Mouse (Mus musculus) inflammation-experienced regulatory T-cells, adult 6 months (primary cell): ENCODE measurements around the gene Tfap4. TPM values are rescaled to one million over a fixed set of nuclear protein-coding genes. Genes with fewer than 3 reads are reported as not detected.

Experiments
- ATAC-seq: one replicate; pipeline ENCODE4 v1.8.0; 2017
- polyA plus RNA-seq, 3 experiments: library from polyadenylated mRNA; unstranded; fragments of 100-300 nt; shearing (Covaris generic); gene quantifications; one replicate each; pipeline ENCODE4 v1.2.1; 2017

The Tfap4 gene
- polyA plus RNA-seq, 3 experiments from 2014 or later: 3.1 to 5.8 (median 4.2) TPM

DNA sequence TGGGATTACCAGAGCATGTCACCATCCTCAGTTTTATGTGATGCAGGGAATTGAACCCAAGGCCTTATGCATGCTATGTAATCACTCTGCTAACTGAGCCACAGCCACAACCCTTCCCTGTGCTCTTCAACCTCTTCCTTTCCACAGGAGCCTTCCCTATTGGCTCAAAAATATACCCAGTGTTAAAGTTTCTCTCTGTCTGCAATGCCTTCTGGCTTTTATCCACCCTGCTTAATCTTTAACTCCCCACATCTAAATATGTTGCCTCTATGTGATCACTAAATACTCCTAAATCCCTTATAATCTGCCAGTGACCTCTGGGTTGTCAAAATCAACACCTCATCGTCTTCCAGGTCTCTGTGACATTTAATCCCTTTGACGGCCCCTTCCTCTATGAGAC is 41.7 kb downstream of the Tfap4 start:
- no peak for ATAC-seq

DNA sequence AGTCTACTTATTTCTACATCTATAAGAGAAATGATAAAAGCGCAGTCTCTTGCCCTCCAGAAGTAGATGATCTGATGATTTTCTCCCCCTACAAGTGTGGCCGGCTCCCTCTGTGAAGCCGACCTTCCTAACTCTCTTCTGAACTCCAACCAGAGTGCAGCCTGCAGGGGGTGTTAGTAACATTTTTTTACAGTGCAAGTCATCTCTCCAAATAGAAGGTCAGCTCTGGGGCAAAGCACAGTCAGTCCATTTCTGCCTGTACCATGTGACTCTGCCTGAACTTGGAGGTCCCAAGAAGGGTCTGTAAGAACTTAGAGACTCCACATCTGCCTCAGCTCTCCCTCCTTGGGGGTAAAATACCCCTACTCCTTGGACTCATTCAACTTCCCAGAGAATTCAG is 45.3 kb downstream of the Tfap4 start:
- ATAC-seq: no peak

DNA sequence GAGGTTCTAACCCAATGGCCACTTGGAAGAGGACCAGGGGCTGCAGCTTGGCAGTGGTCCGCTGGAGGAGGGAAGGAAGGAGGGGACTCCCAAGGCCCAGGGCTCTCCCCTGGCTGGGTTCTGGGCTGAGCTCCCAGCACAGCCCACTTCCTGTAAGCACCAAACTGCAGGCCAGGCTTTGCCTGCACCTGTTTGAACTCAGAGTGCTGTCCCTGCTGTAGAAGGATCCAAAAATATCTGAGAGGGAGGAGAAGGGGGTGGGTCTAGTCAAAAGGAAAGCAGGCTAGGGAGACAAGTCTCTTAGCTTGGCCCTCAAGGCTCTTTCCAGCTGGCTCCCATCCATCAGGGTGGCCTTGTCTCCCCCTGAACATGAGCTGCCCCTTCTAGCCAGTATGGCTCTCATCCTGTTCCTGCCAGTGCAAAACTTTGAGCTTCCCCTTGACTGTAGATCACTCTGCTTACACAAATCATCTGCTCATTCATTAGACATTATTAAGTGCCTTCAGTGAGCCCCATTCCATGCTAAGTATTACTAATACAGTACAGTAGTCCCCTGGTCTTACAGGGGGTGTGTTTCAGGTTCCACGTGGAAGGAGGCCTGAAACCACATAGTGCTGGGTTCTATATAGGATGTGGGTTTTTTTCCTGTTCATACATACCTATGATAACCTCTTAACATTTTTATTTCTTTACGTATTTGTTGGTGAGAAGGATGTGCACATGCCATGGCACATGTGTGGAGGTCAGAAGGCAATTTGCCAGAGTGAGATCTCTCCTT is 46.8 kb downstream of the Tfap4 start:
- no peak for ATAC-seq

DNA sequence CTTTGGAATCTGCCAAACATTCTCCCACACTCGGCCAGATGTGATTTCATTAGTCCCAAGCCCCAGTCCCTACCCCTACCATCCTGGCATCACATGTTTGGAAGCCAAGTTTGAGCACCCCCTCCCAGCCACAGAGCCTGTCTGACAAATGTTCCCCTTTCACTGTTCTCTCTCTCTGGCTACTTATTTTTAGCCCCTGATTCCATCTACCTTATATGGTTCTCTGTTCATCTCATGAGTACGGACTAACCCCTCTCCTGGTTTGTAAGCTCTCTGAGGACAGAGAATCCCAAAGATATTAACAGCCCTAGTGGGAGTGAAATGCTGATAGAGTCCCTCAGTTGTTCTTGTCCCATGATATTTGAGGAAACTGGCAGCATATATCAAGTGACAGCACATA is 48.3 kb downstream of the Tfap4 start:
- ATAC-seq: no peak

DNA sequence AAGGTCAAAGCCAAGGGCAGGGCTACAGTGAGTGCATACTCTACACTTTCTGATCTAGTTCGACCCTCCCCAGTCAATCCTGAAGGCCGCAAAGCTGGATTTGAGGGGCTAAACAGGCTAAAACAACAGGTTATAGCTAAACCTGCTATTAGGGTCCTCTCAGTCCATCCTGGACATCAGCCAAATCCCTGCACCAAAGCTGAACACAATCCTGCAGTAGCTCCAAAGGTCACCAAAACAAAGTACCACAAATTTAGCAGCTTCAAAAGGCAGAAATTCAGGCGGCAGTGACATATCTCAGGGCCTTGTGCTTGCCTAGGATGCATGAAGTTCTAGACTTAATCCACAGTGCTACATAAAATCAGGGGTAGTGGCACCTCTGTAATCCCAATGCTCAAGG is 53.5 kb downstream of the Tfap4 start:
- no peak for ATAC-seq

DNA sequence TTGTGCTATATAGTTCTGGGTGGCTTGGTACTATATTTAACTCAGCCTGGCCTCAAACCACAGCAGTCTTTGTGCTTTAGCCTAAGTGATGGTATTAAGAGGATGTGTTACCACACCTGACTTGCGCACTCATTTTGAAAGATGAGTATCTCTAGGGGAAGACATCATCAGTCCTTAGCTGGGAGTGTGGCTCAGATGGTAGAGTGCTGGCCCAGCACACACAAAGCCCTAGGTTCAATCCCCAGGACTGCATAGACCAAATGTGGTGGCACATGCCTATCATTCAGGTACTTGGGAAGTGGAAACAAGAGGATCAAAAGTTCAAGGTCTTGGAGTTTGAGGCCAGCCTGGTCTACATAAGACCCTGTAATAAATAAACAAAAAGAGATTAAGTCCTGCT is 56.2 kb downstream of the Tfap4 start:
- no peak for ATAC-seq

DNA sequence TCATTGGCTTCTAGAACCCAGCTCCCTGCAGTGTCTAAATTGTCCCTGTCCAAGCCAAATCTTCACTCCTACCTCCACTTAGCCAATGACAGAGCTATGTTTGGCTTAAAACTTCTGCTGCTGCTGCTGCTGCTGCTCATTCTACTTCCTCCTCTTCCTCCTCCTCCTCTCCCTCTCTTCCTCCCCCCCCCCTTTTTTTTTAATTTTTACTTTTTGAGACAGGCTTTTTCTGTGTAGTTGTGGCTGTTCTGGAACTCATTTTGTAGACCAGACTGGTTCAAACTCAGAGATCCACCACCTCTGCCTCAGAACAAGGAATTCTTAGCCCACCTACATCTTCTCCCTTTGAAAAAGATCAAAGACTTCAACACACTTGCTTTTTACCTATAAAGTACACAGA is 57.1 kb downstream of the Tfap4 start:
- ATAC-seq: no peak

DNA sequence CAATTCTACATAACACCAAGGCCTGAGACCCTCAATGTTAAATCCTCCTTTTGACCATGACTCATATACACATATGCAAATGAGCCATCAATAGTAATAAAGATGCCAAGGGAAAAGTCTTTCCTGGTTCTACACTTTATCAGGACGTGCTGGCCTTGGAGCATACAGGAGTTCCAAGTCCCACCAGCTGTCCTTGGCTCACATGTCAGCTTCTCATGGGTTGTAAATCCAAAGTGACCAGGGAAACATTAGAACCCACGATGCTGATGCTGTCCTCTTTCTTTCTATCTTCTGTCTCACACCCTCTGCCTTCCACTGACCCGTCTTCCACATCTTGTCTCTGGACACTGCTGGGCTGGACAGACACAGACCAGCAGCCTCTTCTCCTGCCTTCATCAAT is 58.0 kb downstream of the Tfap4 start:
- ATAC-seq: no peak

DNA sequence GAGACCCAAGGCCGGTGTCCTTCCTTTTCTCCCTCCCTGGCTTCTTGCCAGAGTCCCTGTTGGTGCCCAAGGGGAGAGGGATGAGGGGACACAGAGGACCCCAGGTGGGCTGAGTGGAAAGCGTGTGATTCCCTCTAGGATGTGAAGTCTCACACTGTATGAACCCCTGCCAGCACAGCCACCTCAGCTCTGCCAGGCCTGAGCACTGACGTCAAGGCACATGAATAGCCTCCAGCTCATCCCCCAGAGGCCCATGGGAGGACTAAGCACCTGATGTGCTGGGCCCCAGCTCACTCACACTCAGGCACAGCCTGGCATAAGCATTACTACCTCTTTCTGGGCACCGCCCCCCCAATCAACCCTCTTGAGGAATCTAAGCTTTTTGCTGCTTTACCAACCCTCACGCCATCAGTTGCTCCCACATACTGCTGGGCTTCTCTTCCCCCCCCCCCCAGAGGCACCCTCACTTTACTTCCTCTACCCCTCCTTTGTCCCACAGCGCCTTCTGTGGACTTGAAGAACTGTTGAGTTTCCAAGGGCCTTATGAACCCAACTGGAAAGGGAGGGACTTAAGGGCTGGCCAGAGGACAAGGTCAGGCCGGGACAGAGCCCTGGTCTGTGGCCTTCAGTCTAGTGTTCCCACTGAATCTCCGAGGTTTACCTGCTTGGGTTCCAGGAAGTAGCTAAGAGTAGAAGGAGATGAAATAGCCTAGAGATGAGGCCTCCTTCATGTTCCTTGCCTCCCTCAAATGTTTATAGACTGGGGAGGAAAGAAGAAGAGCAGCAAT is 58.9 kb downstream of the Tfap4 start:
- ATAC-seq: no peak

DNA sequence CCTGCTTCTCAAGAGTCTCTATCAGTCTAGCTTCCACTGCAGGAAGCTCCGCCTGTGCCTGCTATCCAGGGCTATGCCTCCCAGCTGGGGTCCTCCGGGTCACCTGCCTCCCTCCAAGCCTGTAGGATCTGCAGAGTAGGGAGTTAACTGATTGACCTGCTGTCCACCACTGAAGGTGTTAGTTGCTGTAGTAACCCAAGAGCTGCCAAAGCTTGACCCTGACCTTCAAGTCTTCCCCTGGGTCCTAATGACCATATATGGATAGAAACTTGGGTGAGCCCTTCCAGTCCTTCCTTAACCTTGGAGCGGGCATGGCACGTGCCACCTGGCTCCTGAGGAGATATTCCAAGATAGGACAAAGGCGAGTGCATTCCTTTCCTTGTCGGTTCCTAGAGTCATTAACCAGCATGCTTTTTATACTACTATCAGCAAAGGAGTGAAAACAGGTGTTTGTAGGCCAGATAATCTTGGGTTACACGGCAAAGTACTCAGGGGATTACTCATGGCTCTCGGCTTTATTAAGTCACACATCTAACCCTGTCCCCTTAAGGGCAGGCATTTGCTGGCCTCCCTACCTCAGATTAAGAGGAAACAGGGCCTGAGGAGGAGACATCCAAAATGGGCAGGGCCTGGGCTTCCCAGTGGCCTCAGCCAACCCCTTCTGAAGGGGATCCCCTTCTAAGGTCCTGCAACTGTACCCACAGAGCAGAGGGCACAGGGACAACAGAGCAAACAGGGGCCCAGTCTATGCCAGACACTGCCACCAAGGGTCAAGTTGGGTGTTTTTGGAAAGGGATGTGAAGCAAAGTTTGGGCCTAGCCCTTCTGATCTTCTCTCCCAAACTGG is 61.7 kb downstream of the Tfap4 start:
- no peak for ATAC-seq

DNA sequence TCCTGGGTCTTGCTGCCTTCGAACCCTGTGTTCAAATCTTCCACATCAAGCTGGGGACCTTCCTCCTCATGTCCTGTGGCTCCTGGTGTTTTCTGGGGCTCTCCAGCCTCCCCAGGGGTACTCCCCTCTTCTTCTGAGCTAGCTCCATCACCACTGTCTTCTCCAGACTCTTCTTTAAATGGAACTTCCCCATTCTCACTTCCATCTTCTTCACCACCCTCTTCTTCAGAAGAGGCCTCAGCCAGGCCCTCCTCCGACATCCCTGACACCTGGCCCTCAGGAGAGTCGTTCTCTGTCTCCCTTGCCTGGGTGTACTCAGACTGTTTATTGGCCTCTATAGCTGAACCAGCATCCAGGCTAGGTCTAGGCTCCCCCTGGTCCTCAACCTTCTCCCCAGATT is 63.2 kb downstream of the Tfap4 start:
- ATAC-seq: no peak

DNA sequence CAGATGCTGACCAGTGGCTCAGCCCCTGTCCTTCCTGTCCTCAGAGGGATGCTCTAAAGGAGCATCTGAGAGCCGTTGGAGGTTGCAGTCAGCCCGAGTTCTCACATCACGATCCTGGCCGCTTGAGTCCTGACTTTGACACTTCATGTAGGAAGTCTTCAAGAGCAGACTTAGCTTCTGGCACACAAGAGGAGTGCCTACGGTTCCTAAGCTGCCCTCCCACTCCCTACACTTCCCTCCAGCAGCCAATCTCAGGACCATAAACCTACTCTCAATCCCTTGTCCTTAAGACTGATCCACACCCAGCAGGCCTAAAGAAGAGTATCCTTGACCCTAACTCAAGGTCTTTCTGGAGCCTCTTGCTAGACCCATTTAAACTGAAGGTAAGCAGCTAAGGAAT is 63.8 kb downstream of the Tfap4 start:
- no peak for ATAC-seq

Other genes with a start within 250 kb of the Tfap4 start
- under 1 TPM in 2 of 3 experiments, not detected in 1; 0.12 to 0.49 TPM for gene Adcy9, start 139.4 kb downstream of the Tfap4 start, polyA plus RNA-seq
- under 1 TPM in 2 of 3 experiments, not detected in 1; 0.12 to 0.73 TPM for gene Srl, start 18.0 kb downstream of the Tfap4 start, polyA plus RNA-seq
- gene Glis2, start 34.9 kb upstream of the Tfap4 start, polyA plus RNA-seq: under 1 TPM; 0.15 to 0.36 (median 0.16) TPM
- 10 to 100 TPM; 17.3 to 41.9 (median 31.7) TPM for gene Pam16, start 65.1 kb upstream of the Tfap4 start, polyA plus RNA-seq
- gene Vasn, start 80.1 kb upstream of the Tfap4 start, polyA plus RNA-seq: 1 to 10 TPM in 1 of 3 experiments, under 1 TPM in 2; 0.78 to 1.6 (median 0.84) TPM
- gene Dnaja3, start 80.1 kb upstream of the Tfap4 start, polyA plus RNA-seq: 10 to 100 TPM; 21.1 to 28.7 (median 25.3) TPM
- gene Coro7, start 119.9 kb upstream of the Tfap4 start, polyA plus RNA-seq: 100 to 1,000 TPM in 2 of 3 experiments, 10 to 100 TPM in 1; 94.9 to 137 (median 111) TPM
- 10 to 100 TPM; 10.0 to 36.5 (median 16.6) TPM for gene Nmral1, start 159.5 kb upstream of the Tfap4 start, polyA plus RNA-seq
- gene Hmox2, start 166.5 kb upstream of the Tfap4 start, polyA plus RNA-seq: 100 to 1,000 TPM in 2 of 3 experiments, 10 to 100 TPM in 1; 97.9 to 114 (median 103) TPM
- 10 to 100 TPM; 15.0 to 43.1 (median 36.6) TPM for gene Cdip1, start 230.4 kb upstream of the Tfap4 start, polyA plus RNA-seq